Mouse (Mus musculus): Measurements from ENCODE around the gene Grm4. TPM values are rescaled to one million over a fixed set of nuclear protein-coding genes. Genes with fewer than 3 reads are reported as not detected.

Grm4 gene
- polyA plus RNA-seq, 1 experiment from 2014 or later = 9.1 TPM

DNA sequence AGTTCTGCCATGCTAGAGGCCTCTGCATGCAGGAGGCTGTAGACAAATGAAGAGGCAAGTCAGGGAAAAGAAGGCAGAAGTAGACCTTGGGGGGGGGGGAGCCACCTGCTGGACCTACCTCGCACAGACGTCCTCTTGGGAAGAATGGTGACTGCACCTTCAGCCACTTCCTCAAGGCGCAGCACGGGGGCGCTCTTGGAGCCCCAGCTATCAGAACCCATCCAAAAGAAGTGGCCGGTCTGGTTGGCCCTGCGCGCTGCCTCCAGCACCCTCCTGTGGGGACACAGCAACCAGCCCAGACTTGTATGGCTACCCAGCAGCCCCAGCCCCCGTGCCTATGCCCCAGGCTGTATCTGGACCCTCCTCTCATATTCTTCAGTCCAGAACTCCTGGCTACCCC, 69.4 kb downstream of the Grm4 start:
- H3K4me2 ChIP-seq (ENCODE audit: low read depth, low read length) = no peak overlapping the region
- no peak overlapping the region for H3K9ac ChIP-seq (replicated peaks; ENCODE audit: low read depth, low read length)
- no peak for ATAC-seq (ENCODE audit: low read depth)
- WGBS = 19% methylated on average over 9 of the region's 9 CpGs
- no peak overlapping the region for H3K27ac ChIP-seq (ENCODE audit: low read depth, low read length)
- H3K4me3 ChIP-seq (ENCODE audit: low read depth, low read length) = no peak overlapping the region
- no peaks in the 10 kb centered on the region for H3K27me3 ChIP-seq (ENCODE audit: control insufficient read depth, insufficient read depth, low read length)
- H3K36me3 ChIP-seq (ENCODE audit: control insufficient read depth, insufficient read depth, low read length) = no peaks in the 10 kb centered on the region
- no peaks in the 10 kb centered on the region for H3K9me3 ChIP-seq (ENCODE audit: control insufficient read depth, low read length)
- H3K4me1 ChIP-seq (ENCODE audit: control insufficient read depth, insufficient read depth, low read length) = no peaks in the 10 kb centered on the region

DNA sequence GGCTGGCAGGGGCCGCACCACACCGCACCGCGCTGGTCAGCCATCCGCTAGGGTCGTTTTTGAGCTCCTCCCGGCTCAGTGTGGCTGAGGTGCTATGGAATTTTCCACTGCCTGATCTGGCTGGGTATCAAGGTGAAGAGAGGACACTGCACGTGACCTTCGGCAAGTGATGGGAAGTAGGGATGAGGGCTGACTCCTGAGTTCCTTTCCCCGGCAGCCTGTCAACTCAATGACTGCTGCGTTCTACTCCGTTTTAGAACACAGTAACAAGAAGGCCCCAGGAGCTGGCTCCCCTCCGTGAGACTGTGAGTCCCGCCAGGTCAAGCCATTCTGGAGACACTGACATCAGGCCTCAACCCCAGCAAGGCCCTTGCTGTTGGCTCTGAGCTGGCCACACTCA, 70.0 kb downstream of the Grm4 start:
- WGBS = 88% methylated on average over 14 of the region's 14 CpGs
- H3K4me3 ChIP-seq (ENCODE audit: low read depth, low read length) = no peak overlapping the region
- H3K36me3 ChIP-seq (ENCODE audit: control insufficient read depth, insufficient read depth, low read length) = no peaks in the 10 kb centered on the region
- no peaks in the 10 kb centered on the region for H3K27me3 ChIP-seq (ENCODE audit: control insufficient read depth, insufficient read depth, low read length)
- no peaks in the 10 kb centered on the region for H3K9me3 ChIP-seq (ENCODE audit: control insufficient read depth, low read length)
- no peak overlapping the region for H3K4me2 ChIP-seq (ENCODE audit: low read depth, low read length)
- ATAC-seq (ENCODE audit: low read depth) = no peak
- H3K9ac ChIP-seq (replicated peaks; ENCODE audit: low read depth, low read length) = no peak overlapping the region
- H3K4me1 ChIP-seq (ENCODE audit: control insufficient read depth, insufficient read depth, low read length) = no peaks in the 10 kb centered on the region
- H3K27ac ChIP-seq (ENCODE audit: low read depth, low read length) = no peak overlapping the region

DNA sequence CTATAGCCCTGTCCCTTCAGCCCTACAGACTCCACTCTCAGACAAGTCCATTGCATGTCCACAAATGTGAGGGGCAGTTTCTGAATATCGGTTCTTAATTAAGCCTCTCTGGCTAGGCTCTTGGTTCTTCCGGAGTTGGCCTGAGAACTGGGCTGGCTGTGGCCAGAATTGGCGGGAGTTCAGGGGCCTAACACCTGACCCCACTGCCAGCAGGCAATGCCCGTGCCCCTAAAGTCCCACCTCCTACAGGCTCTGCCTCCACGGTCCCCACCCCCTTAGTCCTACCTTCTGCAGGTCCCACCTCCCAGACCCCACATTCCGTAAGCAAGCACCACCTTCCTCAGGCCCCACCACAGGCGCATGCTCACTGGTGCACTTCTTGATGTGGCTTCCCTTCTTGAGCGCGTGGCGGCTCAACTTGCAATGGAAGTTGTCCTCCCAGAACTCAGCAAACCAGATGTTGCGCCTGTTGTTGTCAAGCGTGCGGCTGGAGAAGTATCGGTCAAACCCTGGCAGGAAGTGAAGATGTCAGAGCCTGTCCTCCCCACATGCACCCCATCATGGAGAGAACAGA, 71.4 kb downstream of the Grm4 start:
- 93% methylated on average over 14 of the region's 14 CpGs for WGBS
- Histone ChIP-seq H3K9me3 (ENCODE audit: control insufficient read depth, low read length) (no peaks in the 10 kb centered on the region), H3K4me1 (ENCODE audit: control insufficient read depth, insufficient read depth, low read length) (peaks cover 4% of the 10 kb centered on the region; the same call in 1 of the 2 replicates), H3K9ac (replicated peaks; ENCODE audit: low read depth, low read length) (no peak overlapping the region), H3K27ac (ENCODE audit: low read depth, low read length) (no peak overlapping the region), H3K27me3 (ENCODE audit: control insufficient read depth, insufficient read depth, low read length) (no peaks in the 10 kb centered on the region), H3K4me2 (ENCODE audit: low read depth, low read length) (no peak overlapping the region), H3K4me3 (ENCODE audit: low read depth, low read length) (no peak overlapping the region), H3K36me3 (ENCODE audit: control insufficient read depth, insufficient read depth, low read length) (no peaks in the 10 kb centered on the region)
- no peak for ATAC-seq (ENCODE audit: low read depth)

- no peak overlapping the region for H3K4me2 ChIP-seq (ENCODE audit: low read depth, low read length)
- H3K27ac ChIP-seq (ENCODE audit: low read depth, low read length) = no peak overlapping the region
- no peak overlapping the region for H3K9ac ChIP-seq (replicated peaks; ENCODE audit: low read depth, low read length)
- H3K4me3 ChIP-seq (ENCODE audit: low read depth, low read length) = no peak overlapping the region
- H3K27me3 ChIP-seq (ENCODE audit: control insufficient read depth, insufficient read depth, low read length) = no peaks in the 10 kb centered on the region
- 52% methylated on average over 6 of the region's 6 CpGs for WGBS
- peaks cover 4% of the 10 kb centered on the region; the same call in 1 of the 2 replicates for H3K4me1 ChIP-seq (ENCODE audit: control insufficient read depth, insufficient read depth, low read length)
- no peaks in the 10 kb centered on the region for H3K9me3 ChIP-seq (ENCODE audit: control insufficient read depth, low read length)
- H3K36me3 ChIP-seq (ENCODE audit: control insufficient read depth, insufficient read depth, low read length) = no peaks in the 10 kb centered on the region
- ATAC-seq (ENCODE audit: low read depth) = no peak
These were observed 72.5 kb downstream of the Grm4 start for GRCm38 (mm10) chr17:27448749-27449148.

DNA sequence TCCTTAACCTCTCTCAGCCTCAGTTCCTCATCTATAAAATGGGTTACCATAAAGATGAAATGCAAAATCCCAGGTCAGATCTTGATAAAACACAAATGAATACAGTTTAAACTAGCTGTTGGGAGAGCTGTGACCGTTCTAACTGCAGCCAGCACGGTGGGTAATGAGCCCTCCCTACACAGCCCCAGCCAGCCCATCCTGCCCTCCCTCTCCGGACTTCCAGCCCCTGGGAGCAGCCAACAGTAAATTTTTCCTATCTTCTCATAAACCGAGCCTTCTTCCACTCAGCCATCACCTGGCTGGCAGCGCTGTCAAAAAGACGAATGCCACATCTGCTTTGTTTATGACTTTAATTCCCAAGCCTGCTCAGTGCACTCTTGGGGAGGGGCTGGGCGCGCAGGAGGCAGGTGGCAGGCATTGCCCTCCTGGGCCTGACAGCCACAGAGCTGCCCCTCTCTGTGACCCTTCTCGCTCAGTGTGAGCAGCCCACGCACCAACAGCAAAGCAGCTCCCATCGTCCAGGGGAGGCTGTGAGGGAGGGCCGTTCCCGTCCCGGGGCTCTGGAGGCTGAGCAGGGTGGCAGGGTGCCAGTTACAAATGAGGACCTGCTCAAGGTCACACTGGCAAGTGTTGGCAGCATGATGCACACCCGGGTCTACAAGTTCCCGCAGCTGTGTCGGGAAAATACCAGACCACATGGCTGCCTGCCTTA, 75.7 kb downstream of the Grm4 start:
- no peak overlapping the region for H3K4me3 ChIP-seq (ENCODE audit: low read depth, low read length)
- no peaks in the 10 kb centered on the region for H3K27me3 ChIP-seq (ENCODE audit: control insufficient read depth, insufficient read depth, low read length)
- no peak overlapping the region for H3K4me2 ChIP-seq (ENCODE audit: low read depth, low read length)
- no peaks in the 10 kb centered on the region for H3K9me3 ChIP-seq (ENCODE audit: control insufficient read depth, low read length)
- H3K4me1 ChIP-seq (ENCODE audit: control insufficient read depth, insufficient read depth, low read length) = peaks cover 4% of the 10 kb centered on the region
- no peak overlapping the region for H3K9ac ChIP-seq (replicated peaks; ENCODE audit: low read depth, low read length)
- H3K36me3 ChIP-seq (ENCODE audit: control insufficient read depth, insufficient read depth, low read length) = no peaks in the 10 kb centered on the region
- WGBS = 26% methylated on average over 17 of the region's 17 CpGs
- peak; percentile 62 for ATAC-seq (ENCODE audit: low read depth)
- peak overlapping the region; percentile 52; the same call in 1 of the 2 replicates for H3K27ac ChIP-seq (ENCODE audit: low read depth, low read length)

- peaks cover 4% of the 10 kb centered on the region for H3K4me1 ChIP-seq (ENCODE audit: control insufficient read depth, insufficient read depth, low read length)
- H3K27me3 ChIP-seq (ENCODE audit: control insufficient read depth, insufficient read depth, low read length) = no peaks in the 10 kb centered on the region
- no peak overlapping the region for H3K27ac ChIP-seq (ENCODE audit: low read depth, low read length)
- H3K36me3 ChIP-seq (ENCODE audit: control insufficient read depth, insufficient read depth, low read length) = no peaks in the 10 kb centered on the region
- H3K4me2 ChIP-seq (ENCODE audit: low read depth, low read length) = no peak overlapping the region
- no peak for ATAC-seq (ENCODE audit: low read depth)
- no peak overlapping the region for H3K9ac ChIP-seq (replicated peaks; ENCODE audit: low read depth, low read length)
- no peaks in the 10 kb centered on the region for H3K9me3 ChIP-seq (ENCODE audit: control insufficient read depth, low read length)
- H3K4me3 ChIP-seq (ENCODE audit: low read depth, low read length) = no peak overlapping the region
- 27% methylated on average over 13 of the region's 13 CpGs for WGBS
These were observed 78.6 kb downstream of the Grm4 start for GRCm38 (mm10) chr17:27442538-27443113.

GRCm38 (mm10) chr17:27441778-27442177, 79.4 kb downstream of the Grm4 start:
- H3K4me1 ChIP-seq (ENCODE audit: control insufficient read depth, insufficient read depth, low read length) = peaks cover 4% of the 10 kb centered on the region
- H3K27ac ChIP-seq (ENCODE audit: low read depth, low read length) = no peak overlapping the region
- H3K4me3 ChIP-seq (ENCODE audit: low read depth, low read length) = no peak overlapping the region
- H3K4me2 ChIP-seq (ENCODE audit: low read depth, low read length) = no peak overlapping the region
- H3K9me3 ChIP-seq (ENCODE audit: control insufficient read depth, low read length) = no peaks in the 10 kb centered on the region
- no peak overlapping the region for H3K9ac ChIP-seq (replicated peaks; ENCODE audit: low read depth, low read length)
- H3K27me3 ChIP-seq (ENCODE audit: control insufficient read depth, insufficient read depth, low read length) = no peaks in the 10 kb centered on the region
- no peaks in the 10 kb centered on the region for H3K36me3 ChIP-seq (ENCODE audit: control insufficient read depth, insufficient read depth, low read length)
- ATAC-seq (ENCODE audit: low read depth) = no peak
- 72% methylated on average over 7 of the region's 7 CpGs for WGBS

GRCm38 (mm10) chr17:27435799-27436198, 85.4 kb downstream of the Grm4 start:
- H3K9me3 ChIP-seq (ENCODE audit: control insufficient read depth, low read length) = no peaks in the 10 kb centered on the region
- ATAC-seq (ENCODE audit: low read depth) = 0 out of 2 replicates have a peak, but pooled peaks have one; percentile 32
- no peak overlapping the region for H3K4me3 ChIP-seq (ENCODE audit: low read depth, low read length)
- 0 out of 2 replicates have a peak overlapping the region, but pooled peaks have one; percentile 8 for H3K27ac ChIP-seq (ENCODE audit: low read depth, low read length)
- 30% methylated on average over 13 of the region's 13 CpGs for WGBS
- no peaks in the 10 kb centered on the region for H3K36me3 ChIP-seq (ENCODE audit: control insufficient read depth, insufficient read depth, low read length)
- H3K27me3 ChIP-seq (ENCODE audit: control insufficient read depth, insufficient read depth, low read length) = no peaks in the 10 kb centered on the region
- no peaks in the 10 kb centered on the region; the same call in 1 of the 2 replicates for H3K4me1 ChIP-seq (ENCODE audit: control insufficient read depth, insufficient read depth, low read length)
- H3K9ac ChIP-seq (replicated peaks; ENCODE audit: low read depth, low read length) = no peak overlapping the region
- no peak overlapping the region for H3K4me2 ChIP-seq (ENCODE audit: low read depth, low read length)

GRCm38 (mm10) chr17:27435225-27435624, 86.0 kb downstream of the Grm4 start:
- no peak overlapping the region for H3K27ac ChIP-seq (ENCODE audit: low read depth, low read length)
- H3K36me3 ChIP-seq (ENCODE audit: control insufficient read depth, insufficient read depth, low read length) = no peaks in the 10 kb centered on the region
- H3K9ac ChIP-seq (replicated peaks; ENCODE audit: low read depth, low read length) = no peak overlapping the region
- ATAC-seq (ENCODE audit: low read depth) = no peak
- WGBS = 94% methylated on average over 14 of the region's 15 CpGs
- no peak overlapping the region for H3K4me3 ChIP-seq (ENCODE audit: low read depth, low read length)
- no peaks in the 10 kb centered on the region for H3K9me3 ChIP-seq (ENCODE audit: control insufficient read depth, low read length)
- no peaks in the 10 kb centered on the region; the same call in 1 of the 2 replicates for H3K4me1 ChIP-seq (ENCODE audit: control insufficient read depth, insufficient read depth, low read length)
- no peak overlapping the region for H3K4me2 ChIP-seq (ENCODE audit: low read depth, low read length)
- H3K27me3 ChIP-seq (ENCODE audit: control insufficient read depth, insufficient read depth, low read length) = no peaks in the 10 kb centered on the region
